Mouse (Mus musculus) cerebellum, adult 9-10 months (tissue): ENCODE measurements around the gene 6820408C15Rik.
A peak's percentile ranks its signal among the peaks of the same experiment; 100 is the strongest.
"Not testable (repeated sequence)": the region's sequence is repeated elsewhere in the genome, so short reads cannot be mapped to it uniquely, and the experiment has no call there.

Experiments
- DNase-seq: peaks from one replicate; pipeline ENCODE4 v3.0.0; 2022

The 6820408C15Rik gene

GRCm38 (mm10) chr2:152412526-152413157, 2.7 kb upstream of the 6820408C15Rik start:
- DNase-seq, result peak; percentile 45

- peak; percentile 54 for DNase-seq
Measured at GRCm38 (mm10) chr2:152413158-152413764, 2.1 kb upstream of the 6820408C15Rik start.

- peak; percentile 56 for DNase-seq
Measured at GRCm38 (mm10) chr2:152413765-152414584, 1.4 kb upstream of the 6820408C15Rik start.

- DNase-seq, result peak; percentile 88
Measured at GRCm38 (mm10) chr2:152414591-152415165, 709 bp upstream of the 6820408C15Rik start, which contains the start of gene Zcchc3. Gene Zcchc3, minus strand, starts transcription at chr2:152415027.

- peak; percentile 51 for DNase-seq
Measured at GRCm38 (mm10) chr2:152415786-152416185, 399 bp downstream of the 6820408C15Rik start.

GRCm38 (mm10) chr2:152427493-152427892, 12.1 kb downstream of the 6820408C15Rik start:
- no peak for DNase-seq

- DNase-seq, result not testable (repeated sequence)
Measured at GRCm38 (mm10) chr2:152428481-152428880, 13.1 kb downstream of the 6820408C15Rik start.

- no peak for DNase-seq
Measured at GRCm38 (mm10) chr2:152436405-152436901, 21.1 kb downstream of the 6820408C15Rik start.

GRCm38 (mm10) chr2:152436983-152437860, 21.8 kb downstream of the 6820408C15Rik start:
- peak; percentile 88 for DNase-seq

- DNase-seq, result no peak
Measured at GRCm38 (mm10) chr2:152438963-152439362, 23.6 kb downstream of the 6820408C15Rik start.

GRCm38 (mm10) chr2:152439833-152440232, 24.4 kb downstream of the 6820408C15Rik start:
- DNase-seq, result no peak

- no peak for DNase-seq
Measured at GRCm38 (mm10) chr2:152442322-152442721, 26.9 kb downstream of the 6820408C15Rik start.

- DNase-seq, result no peak
Measured at GRCm38 (mm10) chr2:152443281-152443680, 27.9 kb downstream of the 6820408C15Rik start.

- no peak for DNase-seq
Measured at GRCm38 (mm10) chr2:152446642-152447041, 31.3 kb downstream of the 6820408C15Rik start.

- DNase-seq, result no peak
Measured at GRCm38 (mm10) chr2:152447461-152447860, 32.1 kb downstream of the 6820408C15Rik start.

GRCm38 (mm10) chr2:152450241-152450640, 34.9 kb downstream of the 6820408C15Rik start:
- peak; percentile 75 for DNase-seq

- DNase-seq, result no peak
Measured at GRCm38 (mm10) chr2:152452101-152452781, 36.9 kb downstream of the 6820408C15Rik start.

GRCm38 (mm10) chr2:152459241-152459640, 43.9 kb downstream of the 6820408C15Rik start:
- no peak for DNase-seq

- no peak for DNase-seq
Measured at GRCm38 (mm10) chr2:152464570-152465150, 49.3 kb downstream of the 6820408C15Rik start, which contains the start of gene Defb23. Gene Defb23, minus strand, starts transcription at chr2:152464620.

GRCm38 (mm10) chr2:152470973-152471372, 55.6 kb downstream of the 6820408C15Rik start:
- peak; percentile 33 for DNase-seq

GRCm38 (mm10) chr2:152472434-152472833, 57.0 kb downstream of the 6820408C15Rik start:
- DNase-seq, result no peak
